8 mouse cellular contexts compared by ENCODE assay signal in genomic region chr7:87246940-87247339, GRCm38 (mm10). TPM values are rescaled to one million over a fixed set of nuclear protein-coding genes. Genes with fewer than 3 reads are reported as not detected.
DNase-seq lines count a peak whose midpoint lies in the region; ATAC-seq and TF ChIP-seq lines count a peak whose summit lies in the region.

No protein-coding gene starts in this region.

- TF ChIP-seq CTCF in olfactory bulb, adult 2 months (IDR thresholded peaks at IDR 0.05; ENCODE audit: insufficient read depth, low read depth, low read length): no peak

- H3K4me3 ChIP-seq in lung, embryonic 15.5 days: peak overlapping the region; percentile 74
- H3K4me3 ChIP-seq in forebrain, embryonic 11.5 days (ENCODE audit: low read depth, low read length): peak overlapping the region; percentile 64
- H3K4me3 ChIP-seq in limb, embryonic 12.5 days (replicated peaks): peak overlapping the region; percentile 67
- peak overlapping the region; percentile 45 for H3K4me3 ChIP-seq in olfactory bulb, adult 2 months (ENCODE audit: insufficient read depth, low read depth, low read length)

- H3K27ac ChIP-seq in lung, embryonic 15.5 days: peak overlapping the region; percentile 89
- no peak overlapping the region for H3K27ac ChIP-seq in forebrain, embryonic 11.5 days (ENCODE audit: low read depth, low read length)
- H3K27ac ChIP-seq in limb, embryonic 12.5 days: peak overlapping the region; percentile 89
- H3K27ac ChIP-seq in olfactory bulb, adult 2 months (ENCODE audit: insufficient read depth, low read depth, low read length): no peak overlapping the region

- WGBS in lung, embryonic 15.5 days: 38% methylated on average over 1 of the region's 1 CpGs
- 66% methylated on average over 1 of the region's 1 CpGs for WGBS in forebrain, embryonic 11.5 days
- 60% methylated on average over 1 of the region's 1 CpGs for WGBS in limb, embryonic 12.5 days
- 77% methylated on average over 1 of the region's 1 CpGs for WGBS in olfactory bulb, adult 2 months

- peak overlapping the region; percentile 72 for H3K4me2 ChIP-seq in lung, embryonic 15.5 days
- H3K4me2 ChIP-seq in forebrain, embryonic 11.5 days (ENCODE audit: low read depth, low read length, severe bottlenecking): peak overlapping the region; percentile 66
- peak overlapping the region; percentile 62 for H3K4me2 ChIP-seq in limb, embryonic 12.5 days

- no peaks in the 10 kb centered on the region for H3K36me3 ChIP-seq in lung, embryonic 15.5 days
- no peaks in the 10 kb centered on the region for H3K36me3 ChIP-seq in forebrain, embryonic 11.5 days (ENCODE audit: control insufficient read depth, insufficient read depth, low read length)
- 0 out of 2 replicates have a peak, but pooled peaks cover 3% of the 10 kb centered on the region for H3K36me3 ChIP-seq in limb, embryonic 12.5 days

- no peak for TF ChIP-seq POLR2A in olfactory bulb, adult 2 months (IDR thresholded peaks at IDR 0.05; ENCODE audit: insufficient read depth, low read depth, low read length)

- DNase-seq in lung, postnatal 36 days: no peak
- no peak for DNase-seq in forebrain, embryonic 11.5 days (ENCODE audit: low spot score)
- DNase-seq in natural killer cell, adult 2 months (ENCODE audit: low spot score in 2 of 2): no peak
- DNase-seq in left cerebral cortex, adult 11 months (ENCODE audit: low spot score): no peak

- H3K27me3 ChIP-seq in lung, embryonic 15.5 days: no peaks in the 10 kb centered on the region
- H3K27me3 ChIP-seq in forebrain, embryonic 11.5 days (ENCODE audit: control insufficient read depth, insufficient read depth, low read length): no peaks in the 10 kb centered on the region
- no peaks in the 10 kb centered on the region for H3K27me3 ChIP-seq in limb, embryonic 12.5 days

- peak overlapping the region; percentile 77 for H3K9ac ChIP-seq in lung, embryonic 15.5 days
- peak overlapping the region; percentile 85 for H3K9ac ChIP-seq in forebrain, embryonic 11.5 days (ENCODE audit: low read length)
- peak overlapping the region; percentile 90 for H3K9ac ChIP-seq in limb, embryonic 12.5 days (replicated peaks)

- no peaks in the 10 kb centered on the region for H3K9me3 ChIP-seq in lung, embryonic 15.5 days
- no peaks in the 10 kb centered on the region for H3K9me3 ChIP-seq in forebrain, embryonic 11.5 days (ENCODE audit: control insufficient read depth, low read length)
- no peaks in the 10 kb centered on the region for H3K9me3 ChIP-seq in limb, embryonic 12.5 days

- ATAC-seq in lung, embryonic 15.5 days (ENCODE audit: borderline replicate concordance, extremely low read depth, low FRiP score, low TSS enrichment): peak; percentile 17; the same call in 1 of the 2 replicates
- ATAC-seq in forebrain, embryonic 11.5 days (replicated peaks; ENCODE audit: low FRiP score): peak; percentile 22
- ATAC-seq in limb, embryonic 12.5 days (ENCODE audit: insufficient number of reproducible peaks, insufficient read depth, low FRiP score, low TSS enrichment, low read depth): no peak
- no peak for ATAC-seq in monocyte, adult 5-6 weeks (replicated peaks; ENCODE audit: insufficient number of reproducible peaks, low FRiP score, low TSS enrichment, poor library complexity, severe bottlenecking)

- peaks cover 8% of the 10 kb centered on the region; the same call in 1 of the 2 replicates for H3K4me1 ChIP-seq in lung, embryonic 15.5 days
- H3K4me1 ChIP-seq in forebrain, embryonic 11.5 days (replicated peaks; ENCODE audit: control insufficient read depth, insufficient read depth, low read length): no peaks in the 10 kb centered on the region
- H3K4me1 ChIP-seq in limb, embryonic 12.5 days (replicated peaks): peaks cover 8% of the 10 kb centered on the region; the same call in 1 of the 2 replicates
- peaks cover 3% of the 10 kb centered on the region; the same call in 1 of the 2 replicates for H3K4me1 ChIP-seq in olfactory bulb, adult 2 months (ENCODE audit: control insufficient read depth, insufficient read depth, low read length)

RNA-seq across cellular contexts. Expression of gene Nox4, which starts 1.0 kb away (rescaled TPM):
- polyA plus RNA-seq in lung, embryonic 15.5 days (2015; fragmentation: Nextera tagmentation; extraction: Ambion mirVana): 8.7 and 9.5 TPM in 2 replicates
- polyA plus RNA-seq in forebrain, embryonic 11.5 days (2014; fragmentation: Nextera tagmentation; extraction: Ambion mirVana): 3.2 and 3.4 TPM in 2 replicates
- 7.9 and 8.7 TPM in 2 replicates for polyA plus RNA-seq in limb, embryonic 12.5 days (2016; fragmentation: Nextera tagmentation; extraction: Ambion mirVana)
- not detected in 2 replicates for polyA plus RNA-seq in olfactory bulb, adult 2 months (2012; ENCODE audit: insufficient read depth, insufficient read length, low replicate concordance, missing spikeins)
- total RNA-seq in monocyte, adult 5-6 weeks (2017): not detected in 3 replicates

Comparison
In these comparisons a context has a peak if more than half of its experiments do, and no peak if none do; other contexts are left out.
1. ATAC-seq: peak in lung, embryonic 15.5 days (single experiment) and forebrain, embryonic 11.5 days (single experiment); none in limb, embryonic 12.5 days (single experiment) and monocyte, adult 5-6 weeks (single experiment).
2. H3K27ac ChIP-seq: peak in lung, embryonic 15.5 days (single experiment) and limb, embryonic 12.5 days (single experiment); none in forebrain, embryonic 11.5 days (single experiment) and olfactory bulb, adult 2 months (single experiment).
3. Peak in every context shown above with its lines, with median percentiles within 50 percentile points of each other: H3K4me2 ChIP-seq, H3K4me3 ChIP-seq and H3K9ac ChIP-seq.